Mouse (Mus musculus) ovary, postnatal 36 days (tissue): ENCODE measurements around the gene Epx.
"Not testable (repeated sequence)": the region's sequence is repeated elsewhere in the genome, so short reads cannot be mapped to it uniquely, and the experiment has no call there.

Source experiments
- DNase-seq: peaks from one replicate; pipeline ENCODE4 v3.0.0; 2022; ENCODE audit warnings: low spot score, mixed read lengths

Gene Epx

DNA sequence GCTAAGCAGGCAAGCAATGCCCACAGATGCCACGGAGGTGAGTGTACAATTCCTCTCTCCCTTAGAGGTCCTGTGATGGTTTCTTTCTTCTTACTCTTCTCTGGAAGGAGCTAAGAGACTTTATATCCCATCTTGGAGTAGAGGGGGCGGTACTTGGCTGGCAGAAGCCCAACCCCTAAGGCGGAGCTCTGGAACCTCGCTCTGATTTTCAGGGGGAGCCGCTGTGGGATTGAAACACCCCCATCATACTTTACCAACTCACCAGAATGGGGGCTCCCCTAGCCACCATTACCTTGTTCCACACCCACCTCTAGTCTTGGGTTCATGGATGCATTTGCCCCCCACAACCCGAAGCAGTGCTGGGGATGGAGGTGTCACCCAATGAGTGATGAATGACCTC lies at the start of gene Epx:
Epx (minus strand) TSS at position 101 of the 400 bp plus-strand sequence.
- DNase-seq, result no peak

DNA sequence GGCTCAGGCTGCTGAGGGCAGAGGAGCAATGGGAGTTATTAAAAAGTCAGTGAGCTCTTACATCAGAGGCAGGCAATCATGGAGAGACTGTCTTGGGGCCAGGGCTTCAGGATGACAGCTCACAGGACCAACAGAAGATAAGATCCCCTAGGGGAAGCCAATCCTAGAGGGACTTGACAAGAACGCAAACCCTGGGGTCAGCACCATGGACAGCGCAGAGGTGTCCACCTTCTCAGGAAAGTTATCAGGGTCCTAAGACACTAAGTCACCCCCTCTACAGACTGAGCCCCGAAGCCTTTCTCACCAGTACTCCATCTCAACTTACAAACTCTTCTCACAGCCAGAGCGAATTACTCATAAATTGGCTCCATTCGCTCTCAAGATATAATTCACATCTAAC lies 45.6 kb upstream of the Epx start, which contains the start of gene Olfr464:
Olfr464 (minus strand) TSS at position 2 of the 400 bp plus-strand sequence.
- peak; percentile 42 for DNase-seq

DNA sequence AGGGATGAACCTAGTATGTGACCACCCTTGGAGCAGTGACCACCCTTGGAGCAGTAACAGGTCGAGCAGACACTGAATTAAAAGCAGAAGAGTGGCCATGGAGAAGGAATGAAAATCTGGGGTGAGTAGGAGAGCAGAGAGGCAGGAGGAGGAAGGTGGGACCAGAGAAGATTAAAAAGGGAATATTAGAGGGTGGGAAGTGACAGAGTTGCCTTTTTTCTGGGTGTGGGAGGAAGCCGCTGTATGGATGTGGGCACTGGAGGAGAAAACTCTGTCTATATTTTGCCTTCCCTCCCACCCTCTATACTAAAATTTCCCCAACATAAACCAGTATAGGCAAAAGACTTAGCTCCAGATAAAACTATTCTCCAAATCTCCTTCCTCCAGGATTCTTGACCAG lies 45.0 kb upstream of the Epx start:
- no peak for DNase-seq

DNA sequence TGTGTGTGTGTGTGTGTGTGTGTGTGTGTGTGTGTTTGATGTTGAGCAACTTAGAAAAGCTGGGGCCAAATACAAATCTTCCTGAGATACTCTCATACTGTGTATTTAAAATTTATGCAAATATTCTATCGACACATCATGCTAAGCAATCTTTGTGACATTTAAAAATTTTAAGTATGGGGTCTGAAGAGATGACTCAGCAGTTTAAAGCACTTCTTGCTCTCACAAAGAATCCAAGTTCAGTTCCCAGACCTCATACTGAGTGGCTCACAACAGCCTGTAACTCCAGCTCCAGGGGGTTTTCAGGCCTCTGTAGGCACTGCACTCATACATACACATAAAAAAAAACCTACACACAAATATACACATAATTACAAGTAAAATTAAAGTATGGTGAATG lies 40.7 kb upstream of the Epx start:
- DNase-seq, result no peak

DNA sequence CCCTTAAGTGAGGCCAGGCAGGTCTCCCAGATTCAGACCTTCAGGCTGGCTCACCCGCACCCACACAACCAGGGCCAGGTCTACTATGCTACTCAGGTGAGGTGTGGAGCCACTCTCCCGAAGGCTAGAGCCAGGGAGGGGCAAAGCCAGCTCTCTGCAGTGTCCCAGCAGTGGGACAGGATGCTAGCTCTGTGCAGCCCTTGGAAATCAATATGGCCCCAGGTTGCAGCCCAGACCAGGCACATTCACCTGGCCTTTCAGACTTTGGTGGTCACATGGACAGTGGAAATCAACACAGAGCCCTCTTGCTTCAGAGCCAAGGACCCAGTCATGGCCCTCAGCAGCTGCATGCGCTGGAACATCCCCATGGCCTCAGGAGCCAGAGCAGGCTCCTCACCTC lies 29.0 kb upstream of the Epx start:
- DNase-seq, result no peak

DNA sequence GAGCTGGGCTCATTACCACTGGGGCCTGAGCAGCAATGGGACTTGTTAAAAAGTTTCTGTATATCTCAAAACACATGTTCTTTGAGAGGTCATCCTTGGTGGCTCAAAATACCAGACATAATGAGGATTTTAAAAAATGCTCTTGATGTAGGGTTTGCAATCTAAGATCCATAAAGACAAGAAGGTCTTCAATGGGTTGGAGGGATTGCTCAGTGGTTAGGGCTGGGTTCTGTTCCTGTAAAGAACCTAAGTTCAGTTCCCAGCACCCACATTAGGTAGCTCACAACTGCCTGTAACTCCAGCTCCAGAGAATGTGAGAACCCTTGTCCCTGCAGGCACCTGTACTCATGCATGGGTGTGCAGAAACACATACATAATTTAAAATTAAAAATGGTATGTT lies 22.0 kb upstream of the Epx start, which contains the start of gene Olfr463:
Olfr463 (minus strand) TSS at position 101 of the 400 bp plus-strand sequence.
- DNase-seq, result no peak

DNA sequence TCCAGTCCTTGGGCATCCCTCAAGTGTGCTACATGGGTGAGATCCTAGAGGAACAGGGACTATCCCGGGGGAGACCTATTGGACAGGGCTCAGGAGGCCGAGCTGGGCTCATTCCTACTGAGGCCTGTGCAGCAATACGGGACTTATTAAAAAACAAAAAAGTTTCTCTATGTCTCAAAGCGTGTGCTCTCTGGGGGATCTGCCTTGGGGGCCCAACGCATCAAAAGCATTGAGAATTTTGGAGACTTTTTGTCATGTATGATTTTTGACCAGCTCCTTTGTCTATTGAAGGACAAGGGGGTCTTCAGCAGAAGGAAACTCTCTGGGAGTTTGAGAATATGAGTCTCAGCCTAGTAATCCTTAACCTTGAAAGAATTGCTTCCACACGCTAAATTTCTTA lies 16.8 kb upstream of the Epx start, which contains the start of gene Olfr462:
Olfr462 (minus strand) TSS at position 101 of the 400 bp plus-strand sequence.
- DNase-seq, result no peak

DNA sequence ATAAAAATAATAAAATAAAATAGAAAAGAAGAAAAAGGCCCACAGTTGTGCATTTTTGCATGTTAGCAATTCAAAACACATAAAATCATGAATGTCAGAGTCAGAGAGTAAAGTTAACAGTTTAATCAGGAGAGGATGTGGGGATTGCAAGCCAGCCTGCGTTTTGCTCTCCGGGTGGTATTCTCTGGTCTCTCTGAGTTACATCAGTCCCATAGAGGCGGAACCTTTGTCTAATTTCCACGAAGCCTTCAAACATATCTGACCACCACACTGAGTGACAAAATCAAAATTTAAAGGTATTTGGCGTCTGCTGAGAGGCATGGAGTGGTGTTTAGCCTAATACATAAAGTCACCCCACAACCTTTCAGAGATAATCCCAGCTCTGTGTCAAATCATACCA lies 9.5 kb upstream of the Epx start:
- no peak for DNase-seq

DNA sequence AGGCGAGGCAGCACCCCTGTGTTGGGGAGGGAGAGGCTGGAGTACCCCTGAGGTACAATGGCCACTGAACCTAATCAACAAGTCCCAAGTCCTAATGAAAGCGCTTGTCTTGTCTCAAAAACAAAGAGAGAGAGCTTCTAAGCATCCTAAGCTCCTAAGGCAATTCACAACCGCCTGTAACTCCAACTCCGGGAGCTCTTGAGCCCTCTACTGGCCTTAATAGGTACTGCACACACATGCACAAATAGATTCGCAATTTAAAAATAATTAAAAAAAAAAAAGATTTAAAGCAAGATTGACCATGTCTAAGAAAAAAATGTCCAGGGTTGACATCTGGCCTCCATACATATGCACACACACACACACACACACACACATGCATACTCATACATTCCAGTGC lies 8.2 kb upstream of the Epx start:
- DNase-seq, result no peak

DNA sequence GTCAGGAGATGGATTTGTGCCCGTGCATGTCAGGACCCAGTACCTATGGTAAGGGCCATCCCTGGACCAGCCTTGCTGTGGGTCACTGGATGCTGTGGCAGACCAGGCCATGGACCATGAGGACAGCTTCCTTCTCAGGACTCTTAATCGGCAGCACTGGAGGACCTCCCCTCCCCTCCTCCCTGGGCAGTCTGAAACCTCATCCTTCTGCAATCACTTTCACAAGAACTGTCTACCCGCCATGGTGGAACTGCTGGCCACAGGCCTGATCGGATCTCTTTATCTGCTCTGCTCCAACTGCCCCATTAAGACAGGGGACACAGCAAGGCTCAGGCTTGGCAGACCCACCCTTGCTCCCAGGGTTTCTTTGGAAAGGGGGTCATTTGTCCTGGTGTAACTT lies 6.4 kb upstream of the Epx start:
- DNase-seq, result no peak

DNA sequence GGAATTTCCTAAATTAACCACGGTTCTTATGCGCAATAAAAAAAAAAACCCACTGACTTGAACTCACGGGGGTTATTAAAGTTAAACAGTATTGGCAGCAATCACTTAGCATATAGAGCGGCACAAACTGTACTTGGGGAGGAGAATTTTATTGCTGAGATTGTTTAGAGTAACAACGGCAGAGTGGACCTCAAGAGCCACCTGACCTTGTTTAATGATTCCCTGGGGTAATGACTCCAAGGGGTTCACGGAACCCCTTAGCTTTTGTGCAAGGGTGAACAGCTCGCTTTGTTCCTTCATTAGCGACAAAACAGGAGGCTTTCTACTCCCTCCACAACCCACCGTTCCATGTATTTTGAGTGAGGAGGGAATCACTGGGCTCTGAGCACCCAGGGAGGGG lies 4.5 kb upstream of the Epx start:
- no peak for DNase-seq

DNA sequence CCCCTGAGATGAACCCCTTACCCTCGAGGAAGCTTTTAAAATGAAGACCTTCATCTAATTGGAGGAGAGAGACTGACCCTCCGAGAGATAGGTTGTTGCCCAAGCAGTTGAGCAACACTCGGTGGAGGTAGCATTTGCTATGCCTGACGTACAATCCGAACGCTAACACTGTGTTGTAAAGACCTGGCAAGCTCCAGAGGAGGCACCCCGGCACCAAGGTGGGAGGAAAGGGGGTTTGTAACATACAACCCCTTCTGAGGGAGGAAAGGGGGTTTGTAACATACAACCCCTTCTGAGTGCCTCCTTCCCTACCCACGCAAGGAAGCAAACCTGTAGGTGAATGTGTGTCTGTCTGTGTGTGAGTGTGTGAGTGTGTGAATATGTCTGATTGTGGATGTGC lies 3.6 kb downstream of the Epx start:
- DNase-seq, result no peak

DNA sequence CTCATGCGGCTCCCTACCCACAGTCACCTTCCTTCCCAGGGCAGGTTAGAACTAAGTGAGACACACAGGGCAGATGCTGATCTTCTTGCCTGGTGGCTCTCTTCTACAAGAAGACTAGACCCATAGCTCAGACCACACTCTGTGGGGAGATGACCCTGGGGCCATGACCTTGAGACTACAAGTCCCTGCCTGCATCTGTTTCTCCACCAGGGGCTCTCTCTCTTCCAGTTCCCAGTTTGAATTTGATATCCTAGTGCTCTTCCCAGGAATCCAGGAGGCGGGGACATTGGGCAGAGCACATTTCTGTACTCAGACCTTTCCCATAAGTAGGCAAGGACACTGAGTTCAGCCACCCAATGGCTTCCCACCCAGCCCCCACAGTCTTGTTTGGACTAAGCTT lies 5.2 kb downstream of the Epx start:
- no peak for DNase-seq

DNA sequence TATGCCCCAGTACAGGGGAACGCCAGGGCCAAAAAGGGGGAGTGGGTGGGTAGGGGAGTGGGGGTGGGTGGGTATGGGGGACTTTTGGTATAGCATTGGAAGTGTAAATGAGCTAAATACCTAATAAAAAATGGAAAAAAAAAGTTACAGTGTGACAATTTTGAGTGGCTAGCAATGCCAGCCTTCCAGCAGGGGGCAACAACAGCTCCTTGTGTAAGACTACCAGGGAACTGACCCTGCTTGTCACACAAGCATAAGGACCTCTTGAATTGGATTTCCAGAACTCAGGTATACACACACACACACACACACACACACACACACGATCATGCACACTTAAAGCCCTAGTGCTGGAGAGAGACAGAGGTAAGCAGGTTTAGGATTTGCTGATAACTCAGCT lies 8.4 kb downstream of the Epx start:
- DNase-seq, result not testable (repeated sequence)

DNA sequence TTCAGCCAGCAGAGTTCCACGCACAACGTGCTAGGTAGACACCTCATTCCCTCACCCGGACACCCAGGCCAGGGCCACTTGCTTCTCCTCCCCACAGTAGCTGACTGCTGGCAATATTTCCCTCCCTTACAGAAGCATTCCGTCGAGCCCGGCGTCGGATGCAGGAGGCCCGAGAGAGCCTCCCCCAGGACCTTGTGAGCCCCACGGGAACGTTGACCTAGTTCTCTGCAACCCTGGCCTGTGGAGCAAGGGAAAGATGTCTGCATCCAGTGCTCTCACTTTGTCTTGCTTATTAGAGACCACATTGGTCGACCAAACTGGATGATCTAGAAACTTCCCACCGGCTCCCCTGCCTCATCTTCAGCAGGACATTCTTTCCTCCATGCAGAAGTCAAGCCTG lies 12.5 kb downstream of the Epx start:
- no peak for DNase-seq

DNA sequence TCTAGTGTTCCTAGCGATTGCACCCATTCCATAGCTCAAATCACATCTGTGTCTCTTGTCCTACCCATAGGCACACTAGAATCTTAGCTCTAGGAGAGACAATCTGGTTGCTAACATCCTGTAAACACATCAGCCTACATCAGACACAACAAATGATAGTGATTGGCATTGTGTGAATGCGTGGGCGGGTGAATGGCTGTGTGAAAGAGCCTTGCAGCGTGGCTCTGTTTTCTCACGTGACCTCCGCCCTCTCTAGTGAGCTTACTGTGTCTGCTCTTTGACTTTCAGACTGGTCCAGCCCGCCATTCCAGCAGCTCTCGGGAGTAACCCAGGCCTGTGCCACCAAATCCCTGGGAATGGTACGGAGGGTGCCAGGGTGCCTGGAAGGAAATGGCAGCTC lies 14.9 kb downstream of the Epx start:
- no peak for DNase-seq

DNA sequence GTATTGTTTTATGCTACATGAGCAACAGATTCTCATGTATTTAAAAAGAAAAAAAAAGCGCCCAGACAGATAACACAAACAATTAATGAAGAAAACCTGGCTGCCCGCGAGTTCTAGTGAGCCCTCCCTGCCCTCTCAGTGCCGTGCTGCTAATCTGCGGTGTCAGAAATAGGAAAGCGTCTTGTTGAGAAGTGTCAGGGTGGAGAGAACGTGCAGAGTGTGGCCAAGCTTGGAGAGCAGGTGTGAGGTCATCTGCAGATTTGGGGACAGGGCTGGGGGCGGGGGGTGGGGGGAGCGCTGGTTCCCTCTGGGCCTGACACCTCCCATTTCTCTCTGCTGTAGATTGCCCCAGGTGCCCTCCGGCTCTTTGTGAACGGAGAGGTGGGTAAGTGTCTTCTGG lies 16.1 kb downstream of the Epx start:
- no peak for DNase-seq

DNA sequence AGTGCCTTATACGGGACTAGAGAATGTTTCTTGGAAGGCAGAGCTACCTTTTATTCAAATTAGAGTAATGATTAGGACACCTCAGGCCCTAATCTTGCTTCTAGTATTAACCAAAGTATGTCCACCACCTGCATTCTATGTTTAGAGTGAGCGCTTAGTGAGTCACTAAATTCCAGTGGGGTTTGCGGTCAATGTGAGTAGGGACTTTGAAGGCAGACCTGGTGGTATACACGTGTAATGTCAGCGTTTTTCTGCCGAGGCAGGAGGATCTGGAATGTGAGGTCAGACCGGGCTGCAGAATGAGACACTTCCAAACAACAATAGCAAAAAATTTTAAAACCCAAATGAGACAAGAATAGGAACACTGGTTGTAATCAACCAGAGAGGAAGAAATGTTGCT lies 20.8 kb downstream of the Epx start:
- DNase-seq, result no peak

DNA sequence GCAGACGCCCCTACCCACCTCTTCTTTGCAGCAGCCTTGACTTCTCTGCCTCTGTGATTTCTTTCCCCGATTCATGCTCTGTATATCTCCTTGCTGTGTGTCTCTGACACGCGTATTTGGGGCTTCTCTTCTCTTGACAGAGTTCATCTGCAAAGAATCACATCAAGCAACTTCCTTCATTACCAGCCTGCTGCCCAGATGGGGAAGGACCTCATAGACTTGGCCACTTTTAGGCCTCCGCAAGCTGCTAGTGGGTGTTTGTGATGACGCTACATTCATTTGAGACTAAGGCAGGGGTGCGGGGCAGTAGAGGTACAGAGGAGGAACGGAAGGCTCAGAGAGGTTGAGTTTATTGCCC lies 21.8 kb downstream of the Epx start:
- DNase-seq, result no peak

DNA sequence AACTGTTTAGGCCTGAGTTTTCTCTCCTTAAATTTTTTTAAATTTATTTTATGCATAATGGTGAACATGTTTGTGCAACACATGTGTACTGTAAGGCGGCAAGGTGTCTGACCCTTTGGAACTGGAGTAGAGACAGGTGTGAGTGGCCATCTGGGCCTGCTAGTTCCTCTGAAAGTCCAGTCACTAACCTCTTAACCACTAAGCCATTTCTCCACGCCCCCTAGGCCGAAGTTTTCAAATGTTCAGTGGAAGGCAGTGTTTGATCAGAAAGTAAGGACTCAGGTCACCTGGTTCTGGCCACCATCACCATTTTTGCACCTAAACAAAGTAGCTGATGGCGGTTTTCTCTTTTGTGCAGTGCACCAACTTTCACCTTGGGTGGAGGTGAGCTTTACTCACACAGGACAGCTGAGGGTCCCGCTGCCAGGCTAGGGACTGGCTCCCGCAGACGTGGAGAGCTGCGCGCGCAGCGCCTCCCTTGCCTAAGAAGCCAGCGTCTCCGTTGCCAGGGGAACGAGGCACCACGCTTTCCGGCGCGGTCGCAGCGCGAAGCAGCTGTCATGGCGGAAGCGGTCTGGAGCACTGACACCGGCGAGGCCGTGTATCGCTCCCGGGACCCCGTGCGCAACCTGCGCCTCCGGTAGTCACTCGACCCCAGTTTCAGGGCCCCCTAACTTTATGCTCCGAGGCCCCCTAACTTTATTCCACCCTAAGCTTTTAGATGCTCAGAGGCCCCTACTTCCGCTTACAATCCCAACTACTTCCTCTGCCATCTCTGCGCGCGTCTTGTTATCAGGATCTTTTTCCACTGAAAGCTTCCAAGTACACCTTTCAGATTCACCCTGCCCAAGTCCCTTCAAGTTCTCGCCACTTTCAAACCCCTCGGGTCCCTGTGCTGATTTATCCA lies 22.4 kb downstream of the Epx start, which contains the start of gene Mks1:
Mks1 (plus strand) TSS at position 526 of the 907 bp plus-strand sequence.
- DNase-seq, result peak; percentile 88

DNA sequence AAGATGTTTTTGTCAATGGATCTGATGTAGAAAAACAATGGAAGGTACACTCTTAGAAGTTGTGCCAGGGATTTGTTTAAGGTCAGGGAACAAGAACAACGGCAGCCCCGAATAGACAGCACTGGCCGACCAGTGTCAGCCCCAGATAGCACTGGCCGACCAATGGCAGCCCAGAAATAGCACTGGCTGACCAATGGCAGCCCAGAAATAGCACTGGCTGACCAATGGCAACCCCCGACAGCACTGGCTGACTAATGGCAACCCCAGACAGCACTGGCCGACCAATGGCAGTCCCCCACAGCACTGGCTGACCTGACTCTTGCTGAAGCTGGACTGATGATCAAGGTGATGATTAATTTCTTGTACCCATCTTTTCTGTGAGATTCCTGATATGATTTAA lies 27.5 kb downstream of the Epx start:
- no peak for DNase-seq

DNA sequence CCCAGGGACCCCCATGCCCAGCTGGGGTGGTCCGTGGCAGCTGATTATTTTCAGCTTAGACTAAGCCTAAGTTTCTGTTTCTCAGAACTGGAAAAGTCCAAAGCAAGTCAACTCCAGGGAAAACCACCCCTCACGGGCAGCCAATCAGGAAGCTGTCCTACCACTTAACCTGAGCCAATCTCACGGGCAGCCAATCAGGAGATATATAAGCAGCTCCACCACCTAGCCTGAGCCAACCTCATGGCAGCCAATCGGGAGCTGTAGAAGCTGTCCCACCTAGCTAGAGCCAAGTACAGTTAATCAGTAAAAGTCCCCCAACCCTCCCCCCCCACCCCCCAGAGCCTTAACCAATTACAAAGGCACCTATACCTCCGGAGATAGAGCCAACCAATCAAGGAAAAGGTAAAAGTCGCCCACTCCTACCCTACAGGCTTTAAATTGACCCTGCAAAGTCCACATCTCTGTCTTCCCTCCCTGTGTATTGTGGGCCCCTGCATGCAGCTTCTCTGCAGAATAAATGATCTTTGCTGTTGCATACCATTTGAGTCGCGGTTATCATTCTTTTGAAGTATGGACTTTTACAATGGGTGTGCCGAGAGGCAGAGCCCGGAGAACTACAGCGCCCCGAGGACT lies 28.3 kb downstream of the Epx start:
- no peak for DNase-seq

DNA sequence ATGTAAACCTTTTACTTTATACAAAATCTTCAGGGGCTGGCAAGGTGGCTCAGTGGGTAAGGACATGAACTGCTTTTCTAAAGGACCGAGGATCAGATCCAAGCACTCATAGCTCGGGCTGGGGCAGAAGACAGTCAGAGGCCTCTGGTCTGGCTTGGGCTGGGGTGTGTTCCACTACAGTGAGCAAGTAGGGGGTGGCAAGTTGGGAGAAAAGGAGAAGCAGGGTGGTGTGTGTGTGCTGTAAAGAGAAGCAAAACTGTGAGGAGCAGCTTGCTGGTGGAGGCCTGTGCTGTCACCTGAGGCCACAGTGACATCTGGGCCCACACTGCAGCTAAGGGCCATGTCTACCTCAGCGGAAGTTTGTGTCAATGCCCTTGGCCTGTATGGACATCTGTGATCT lies 33.9 kb downstream of the Epx start:
- no peak for DNase-seq
